Mouse (Mus musculus) brain, embryonic 18.5 days (tissue): ENCODE results near the gene Chst11.
A peak's percentile ranks its signal among the peaks of the same experiment; 100 is the strongest.

ENCODE experiments used
- DNase-seq: peaks from one replicate; pipeline ENCODE4 v3.0.0-alpha.2; 2012; ENCODE audit warnings: low read depth, low spot score

The Chst11 gene

GRCm38 (mm10) chr10:83212618-83213017 is 227.3 kb downstream of the Chst11 start:
- DNase-seq = no peak

DNA sequence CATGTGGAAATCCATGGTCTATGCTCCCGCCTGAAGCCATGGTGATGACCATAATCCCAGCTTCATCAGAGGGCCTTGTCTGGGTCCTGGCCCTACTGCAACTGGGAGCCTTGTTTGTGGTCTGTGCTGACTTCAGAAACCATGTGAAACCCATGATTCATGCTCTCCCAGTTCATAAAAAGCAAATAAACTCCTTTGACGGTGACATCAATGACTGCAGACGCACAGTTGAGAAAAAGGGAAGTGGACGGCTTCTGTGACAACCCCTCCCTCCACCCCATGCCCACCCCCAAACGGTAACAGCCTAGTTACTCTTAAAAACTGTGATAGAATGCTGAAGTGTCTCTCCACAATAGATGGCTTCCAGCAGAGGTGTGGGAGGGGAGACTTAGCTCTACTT is 230.3 kb downstream of the Chst11 start:
- no peak for DNase-seq

DNA sequence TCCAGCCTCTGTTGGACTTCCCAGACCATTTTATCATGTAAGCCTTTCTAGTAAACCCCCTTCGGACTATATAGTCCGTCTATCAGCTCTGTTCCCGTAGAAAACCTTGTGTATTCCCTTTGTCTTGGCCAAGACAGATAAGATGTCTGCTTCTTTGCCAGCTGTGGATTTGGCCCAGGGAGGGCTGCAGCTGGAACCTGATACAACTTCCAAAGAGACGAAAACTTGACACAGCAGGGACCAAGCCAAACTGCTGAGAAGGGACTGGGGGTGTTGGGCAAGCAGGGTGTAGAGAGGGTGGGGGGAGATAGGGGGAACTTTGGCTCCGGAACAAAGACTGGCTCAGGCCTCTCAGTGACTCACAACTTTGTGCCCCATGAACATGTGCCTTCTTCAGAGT is 232.0 kb downstream of the Chst11 start:
- no peak for DNase-seq

DNA sequence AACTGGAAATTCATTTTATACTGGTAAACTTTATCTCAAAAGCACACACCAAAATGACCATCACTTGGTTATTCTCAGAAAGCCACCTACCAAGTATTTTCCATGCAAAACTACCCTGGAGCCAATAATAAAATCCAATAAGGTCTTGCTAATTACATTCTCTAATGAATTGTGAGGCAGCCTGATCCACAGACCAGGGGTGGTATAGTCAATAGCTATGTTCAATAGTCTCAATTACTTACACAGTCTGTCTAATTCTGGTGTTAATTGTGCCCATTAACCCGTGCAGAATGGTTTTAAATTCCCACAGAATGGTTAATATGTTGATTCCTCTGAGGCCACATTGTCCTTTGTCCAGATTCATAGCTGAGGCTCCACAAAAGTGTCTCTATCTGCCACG is 233.5 kb downstream of the Chst11 start:
- no peak for DNase-seq

DNA sequence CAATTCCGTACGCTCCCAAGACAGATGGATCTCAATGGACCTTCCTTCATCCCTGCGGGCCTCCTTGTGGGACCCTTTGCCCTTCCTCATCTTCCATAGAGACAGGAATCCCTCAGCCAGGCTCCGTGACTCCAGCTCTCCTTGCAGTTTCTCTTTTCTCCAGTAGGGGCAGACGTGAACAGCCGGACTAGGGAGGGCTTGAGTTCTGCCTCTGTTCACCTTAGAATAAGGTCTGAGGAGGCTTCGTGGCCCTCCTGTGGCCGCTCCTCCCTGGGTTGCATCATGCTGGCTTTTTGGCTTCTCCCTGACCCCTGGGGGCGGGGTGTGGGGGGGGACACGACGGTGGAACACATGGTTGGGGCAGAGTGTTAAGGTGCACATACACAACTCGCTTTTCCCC is 234.4 kb downstream of the Chst11 start:
- no peak for DNase-seq

GRCm38 (mm10) chr10:83220217-83220616 is 234.9 kb downstream of the Chst11 start:
- no peak for DNase-seq

DNA sequence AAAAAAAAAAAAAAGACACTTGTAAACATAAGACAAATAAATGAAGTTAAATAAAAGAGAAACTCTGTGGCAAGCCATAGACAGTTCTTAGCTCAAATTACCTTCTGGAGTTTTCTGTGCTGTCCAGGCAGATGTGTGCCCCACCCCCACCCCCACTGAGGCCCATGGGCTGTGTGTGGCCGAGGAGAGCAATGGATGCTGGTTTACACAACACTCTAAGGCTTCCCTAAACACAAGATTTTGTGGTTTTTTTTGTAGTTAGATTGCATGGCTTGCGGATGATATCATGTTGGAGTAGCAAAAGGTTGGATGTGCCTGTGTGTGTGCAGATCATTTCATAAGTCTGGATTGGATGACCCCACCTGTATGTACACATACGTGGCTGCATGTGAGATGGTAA is 235.5 kb downstream of the Chst11 start:
- DNase-seq = no peak

GRCm38 (mm10) chr10:83224999-83225398 is 239.7 kb downstream of the Chst11 start:
- no peak for DNase-seq

DNA sequence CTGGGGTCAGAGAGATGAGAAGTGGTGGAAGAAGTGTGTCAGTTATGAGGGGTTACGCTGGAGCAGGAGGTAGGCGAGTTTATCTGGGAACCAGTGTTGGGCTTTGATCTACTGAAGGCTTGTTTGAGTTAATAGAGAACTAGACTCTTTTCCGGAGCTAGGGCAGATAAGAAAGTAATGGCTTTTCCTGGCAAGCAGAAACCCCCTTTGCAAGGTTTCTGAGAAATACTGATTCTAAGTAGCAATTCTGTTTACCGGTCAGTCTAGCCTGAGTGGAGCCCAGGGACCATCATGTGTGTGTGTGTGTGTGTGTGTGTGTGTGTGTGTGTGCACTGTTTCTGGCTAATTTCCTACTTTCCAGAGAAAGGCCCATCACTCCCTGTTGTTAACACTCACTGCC is 243.3 kb downstream of the Chst11 start:
- DNase-seq = no peak

- DNase-seq = no peak
Observed at GRCm38 (mm10) chr10:83233967-83234366, 248.7 kb downstream of the Chst11 start.

DNA sequence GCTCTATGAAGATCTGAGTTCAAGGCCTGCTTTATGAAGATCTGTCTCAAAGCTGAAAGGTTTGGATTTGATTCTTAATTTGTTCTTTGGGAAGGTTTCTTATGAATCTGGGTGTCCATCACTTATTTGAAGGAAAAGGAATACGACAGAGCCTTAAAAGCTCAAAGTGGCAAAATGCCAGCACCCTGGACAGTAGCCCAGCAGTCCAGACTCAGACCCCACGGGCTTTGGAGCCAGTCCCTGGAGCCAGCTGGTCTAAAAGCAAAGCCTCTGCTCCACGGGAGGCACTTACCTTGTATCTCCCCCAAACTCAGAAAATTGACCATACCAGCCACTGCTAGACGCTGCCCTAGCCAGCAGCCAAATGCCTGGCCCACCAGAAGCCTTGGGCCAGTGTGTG is 249.1 kb downstream of the Chst11 start:
- no peak for DNase-seq

DNA sequence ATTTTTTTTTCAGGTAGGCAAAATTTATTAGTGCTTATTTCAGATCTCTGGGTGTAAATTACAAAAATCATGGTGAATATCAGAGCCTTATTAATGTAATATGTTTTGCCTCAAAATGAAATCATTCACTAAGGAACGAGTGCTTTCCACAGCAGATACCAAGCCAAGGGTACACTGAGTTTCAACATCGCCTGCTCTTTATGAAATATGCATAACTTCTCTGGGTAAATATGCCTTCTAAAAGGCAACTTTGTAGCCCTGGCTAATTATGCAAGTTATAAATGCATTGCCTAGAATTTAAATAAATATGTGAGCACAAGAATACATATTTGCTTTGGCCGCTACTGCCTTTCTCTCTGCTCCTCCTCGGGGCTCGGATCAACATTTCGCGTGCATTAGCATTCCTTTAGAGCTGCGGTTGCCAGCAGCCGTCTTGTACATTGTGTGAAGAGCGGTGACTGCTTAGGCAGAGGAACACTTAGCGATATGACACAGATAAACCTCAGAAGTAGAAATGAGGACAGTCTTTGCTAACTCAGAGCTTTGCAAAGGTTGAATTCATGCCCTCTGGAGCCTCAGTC is 256.9 kb downstream of the Chst11 start:
- DNase-seq = peak; percentile 24

DNA sequence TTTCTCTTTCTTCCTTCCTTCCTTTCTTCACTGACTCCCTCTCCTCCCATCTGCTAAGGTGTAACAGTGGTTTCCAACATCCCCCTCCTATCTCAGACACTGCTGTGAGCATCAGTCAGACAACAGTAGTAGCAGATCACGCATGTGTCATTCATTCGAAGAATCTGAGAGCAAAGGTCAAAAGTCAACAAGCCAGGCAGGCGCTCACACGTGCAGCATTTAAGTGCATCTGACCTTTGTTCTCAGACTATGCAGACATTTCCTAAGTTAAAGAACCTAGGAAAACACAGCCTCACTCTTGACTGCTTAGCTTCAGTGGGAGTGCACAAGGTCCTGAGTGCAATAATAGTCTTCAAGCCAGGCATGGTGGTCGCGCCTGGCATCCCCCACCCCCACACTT is 258.8 kb downstream of the Chst11 start:
- DNase-seq = no peak
